Mouse (Mus musculus) T-cell, adult 66 days (primary cell): ENCODE measurements around the gene Adamts3. TPM values are rescaled to one million over a fixed set of nuclear protein-coding genes. Genes with fewer than 3 reads are reported as not detected.

Experiments
- total RNA-seq, 2 experiments: library from RNA; stranded (reverse); gene quantifications; 3 replicates in 1 of 2; 4 replicates in 1 of 2; pipeline ENCODE4 v1.2.4; 2023

Adamts3 gene
- 1 to 10 TPM in 1 of 2 experiments, under 1 TPM in 1; 0.59 to 1.3 TPM for total RNA-seq

GRCm38 (mm10) chr5:89883051-89883907, at the start of gene Adamts3:
TSS of gene Adamts3 (minus strand) at chr5:89883334.

